10 mouse cellular contexts compared by ENCODE assay signal in the genomic region with DNA sequence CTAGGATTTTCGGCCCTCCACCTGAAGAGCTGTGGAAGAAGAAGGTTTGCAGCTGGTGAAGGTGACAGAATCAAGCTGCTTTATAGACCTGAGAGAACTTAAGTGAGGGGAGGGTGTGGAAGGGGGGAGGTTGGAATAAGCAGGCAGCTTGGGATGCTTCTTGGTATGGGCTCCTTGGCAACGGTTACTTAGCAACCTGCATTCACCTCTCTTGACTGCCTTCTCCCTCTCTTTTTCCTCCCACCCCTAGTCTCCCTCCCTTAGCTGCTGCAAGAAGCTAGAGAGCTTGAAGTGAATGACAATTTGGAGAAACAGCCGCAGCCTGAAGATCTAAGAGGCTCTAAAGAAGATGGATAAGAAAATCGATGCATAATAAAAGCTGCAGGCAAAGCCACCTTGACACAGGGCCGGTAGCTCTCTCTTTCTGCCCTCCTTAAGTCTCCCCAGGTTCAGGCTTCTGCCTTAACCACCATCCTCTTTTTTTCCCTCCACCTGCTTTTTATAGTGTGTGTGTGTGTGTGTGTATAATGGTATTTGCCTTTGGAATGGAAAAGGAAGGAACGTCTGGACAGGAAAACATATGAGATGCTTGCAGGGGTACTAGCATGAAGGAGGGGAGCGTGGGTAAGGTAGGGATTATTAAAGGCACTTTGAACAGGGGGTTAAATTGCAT.
DNase-seq lines count a peak whose midpoint lies in the region; ATAC-seq and TF ChIP-seq lines count a peak whose summit lies in the region.
"Had no signal": no experiment of that assay in that cellular context is flagged by ENCODE, and none has a peak within 500 bp of the region (broad histone marks: within the 10 kb centered on the region; RNA-seq: fewer than 3 reads in every experiment).

No protein-coding gene starts in this region.

- H3K36me3 ChIP-seq in midbrain, embryonic 15.5 days (replicated peaks) = no peaks in the 10 kb centered on the region
- H3K36me3 ChIP-seq: embryonic facial prominence, embryonic 15.5 days had no signal

- 10% methylated on average over 7 of the region's 7 CpGs for WGBS in midbrain, embryonic 15.5 days

- H3K27me3 ChIP-seq in midbrain, embryonic 15.5 days (replicated peaks) = no peaks in the 10 kb centered on the region

- H3K9me3 ChIP-seq in midbrain, embryonic 15.5 days = no peaks in the 10 kb centered on the region
- H3K9me3 ChIP-seq: embryonic facial prominence, embryonic 15.5 days had no signal

- no peak for TF ChIP-seq CTCF in layer of hippocampus, adult 2 months (conservative IDR thresholded peaks at IDR 0.05)

- peak overlapping the region; percentile 46 for H3K4me2 ChIP-seq in midbrain, embryonic 15.5 days
- H3K4me2 ChIP-seq: embryonic facial prominence, embryonic 15.5 days had no signal

- peak overlapping the region; percentile 27 for H3K4me3 ChIP-seq in layer of hippocampus, adult 2 months
- peak overlapping the region; percentile 24 for H3K4me3 ChIP-seq in midbrain, embryonic 15.5 days
- H3K4me3 ChIP-seq: embryonic facial prominence, embryonic 15.5 days had no signal

- peak overlapping the region; percentile 86 for H3K27ac ChIP-seq in layer of hippocampus, adult 2 months
- peak overlapping the region; percentile 97 for H3K27ac ChIP-seq in midbrain, embryonic 15.5 days
- H3K27ac ChIP-seq: embryonic facial prominence, embryonic 15.5 days; liver, embryonic 14.5 days had no signal

- peaks cover 49% of the 10 kb centered on the region for H3K4me1 ChIP-seq in midbrain, embryonic 15.5 days
- H3K4me1 ChIP-seq: embryonic facial prominence, embryonic 15.5 days had no signal

- intact Hi-C loops in gastrocnemius, postnatal 36 days (cut with DNase I) = loop anchor here (5.0 kb wide), 1 partner anchor 148 kb away; the partner anchor contains the start of gene Hoxc12

- ATAC-seq in midbrain, embryonic 15.5 days (replicated peaks) = peak; percentile 98

- peak overlapping the region; percentile 46 for H3K9ac ChIP-seq in midbrain, embryonic 15.5 days
- H3K9ac ChIP-seq: embryonic facial prominence, embryonic 15.5 days; liver, embryonic 14.5 days had no signal

- DNase-seq in cerebellum, postnatal 14 days = peak; percentile 17 to 22
- DNase-seq in cerebellum, adult 11-12 months = no peak
- DNase-seq in layer of hippocampus, adult 2 months (ENCODE audit: low spot score in 2 of 2) = peak; percentile 49 to 89
- no peak for DNase-seq in gastrocnemius, postnatal 36 days
- no peak for DNase-seq in thymus, adult 18-20 months
- no peak for DNase-seq in kidney, adult 9 months
- no peak for DNase-seq in yolk sac, embryonic 10.5 days (ENCODE audit: low spot score)

Comparison
In these comparisons a context has a peak if more than half of its experiments do, and no peak if none do; other contexts are left out.
1. DNase-seq: peak in cerebellum, postnatal 14 days (2 of 2) and layer of hippocampus, adult 2 months (2 of 2); none in cerebellum, adult 11-12 months (single experiment), gastrocnemius, postnatal 36 days (0 of 2), thymus, adult 18-20 months (0 of 2), kidney, adult 9 months (single experiment) and yolk sac, embryonic 10.5 days (single experiment).